Mouse (Mus musculus): ENCODE measurements around the gene Lrrfip2. TPM values are rescaled to one million over a fixed set of nuclear protein-coding genes. Genes with fewer than 3 reads are reported as not detected.

The Lrrfip2 gene
- total and polyA plus RNA-seq, 3 experiments: 16.6 to 30.9 (median 25.2) TPM

- H3K9me3 ChIP-seq (replicated peaks; ENCODE audit: low read length): no peaks in the 10 kb centered on the region
- no peak for DNase-seq (ENCODE audit: extremely low read depth)
- in situ Hi-C loops (cut with MboI; ENCODE audit: low pct_ligation_motif_present, low pct_unique_long_range_greater_than_20kb, low sequenced_read_pairs): no loop called here
- no peak overlapping the region for H3K4me2 ChIP-seq (ENCODE audit: insufficient read depth, low read depth, poor library complexity, severe bottlenecking)
- no peaks in the 10 kb centered on the region; the same call in 1 of the 2 replicates for H3K79me2 ChIP-seq (replicated peaks; ENCODE audit: control insufficient read depth, extremely low read depth, insufficient read depth, poor library complexity, severe bottlenecking)
- dilution Hi-C loops (cut with MboI; ENCODE audit: extremely low pct_ligation_motif_present, extremely low pct_unique_long_range_greater_than_20kb, low sequenced_read_pairs): no loop called here
- peaks cover 2 to 15% of the 10 kb centered on the region in 2 experiments; a peak in 2 of 4 replicates for H3K4me1 ChIP-seq (ENCODE audit: control insufficient read depth in 1 of 2, insufficient read depth in 2 of 2)
- H3K36me3 ChIP-seq (replicated peaks in 1 of 2; ENCODE audit: control insufficient read depth in 1 of 2, insufficient read depth in 1 of 2, low read length in 1 of 2): peaks cover 5 to 12% of the 10 kb centered on the region in 2 experiments
- TF ChIP-seq CHD2 (IDR thresholded peaks at IDR 0.05; ENCODE audit: low read length): no peak
- TF ChIP-seq MAZ (IDR thresholded peaks at IDR 0.05; ENCODE audit: low read depth, low read length): no peak
- no peak for TF ChIP-seq IRF4 (IDR thresholded peaks at IDR 0.05; ENCODE audit: low read depth, low read length)
- no peak for TF ChIP-seq MEF2A (IDR thresholded peaks at IDR 0.05; ENCODE audit: borderline replicate concordance, low read depth, low read length)
- TF ChIP-seq SIN3A (IDR thresholded peaks at IDR 0.05; ENCODE audit: low read length): no peak
- TF ChIP-seq MYC (IDR thresholded peaks at IDR 0.05; ENCODE audit: low read depth, low read length): no peak
- no peak for TF ChIP-seq SMC3 (IDR thresholded peaks at IDR 0.05; ENCODE audit: low read depth, low read length)
- no peak for TF ChIP-seq CHD1 (IDR thresholded peaks at IDR 0.05; ENCODE audit: low read depth, low read length)
- TF ChIP-seq ZC3H11A (IDR thresholded peaks at IDR 0.05; ENCODE audit: low read depth, low read length): no peak
- no peak for TF ChIP-seq UBTF (IDR thresholded peaks at IDR 0.05; ENCODE audit: low read depth, low read length)
- no peak for TF ChIP-seq MAX (IDR thresholded peaks at IDR 0.05; ENCODE audit: low read length)
- TF ChIP-seq JUND (conservative IDR thresholded peaks at IDR 0.05; ENCODE audit: low read depth, low read length): no peak
- TF ChIP-seq EP300 (IDR thresholded peaks at IDR 0.05; ENCODE audit: low read length): no peak
- no peak for TF ChIP-seq ETS1 (conservative IDR thresholded peaks at IDR 0.05; ENCODE audit: low read depth, low read length)
- no peak for TF ChIP-seq BHLHE40 (IDR thresholded peaks at IDR 0.05; ENCODE audit: low read depth, low read length)
- TF ChIP-seq ZMIZ1 (IDR thresholded peaks at IDR 0.05; ENCODE audit: low read depth, low read length): no peak
- no peaks in the 10 kb centered on the region for H3K27me3 ChIP-seq (replicated peaks)
- H3K9ac ChIP-seq (ENCODE audit: insufficient read depth, low read depth): no peak overlapping the region
- H3K4me3 ChIP-seq (replicated peaks in 1 of 3; ENCODE audit: low read depth in 2 of 3, low read length in 2 of 3, poor library complexity in 1 of 3): no peak overlapping the region
- no peak overlapping the region for H3K27ac ChIP-seq (ENCODE audit: insufficient read depth, low read depth)
These were observed 25.3 kb downstream of the Lrrfip2 start for GRCm38 (mm10) chr9:111142721-111143120.

- Histone ChIP-seq H3K27ac (ENCODE audit: insufficient read depth, low read depth) (no peak overlapping the region), H3K27me3 (replicated peaks) (no peaks in the 10 kb centered on the region), H3K9me3 (replicated peaks; ENCODE audit: low read length) (no peaks in the 10 kb centered on the region), H3K36me3 (replicated peaks in 1 of 2; ENCODE audit: control insufficient read depth in 1 of 2, insufficient read depth in 1 of 2, low read length in 1 of 2) (peaks cover 5 to 12% of the 10 kb centered on the region in 2 experiments), H3K4me2 (ENCODE audit: insufficient read depth, low read depth, poor library complexity, severe bottlenecking) (no peak overlapping the region), H3K79me2 (replicated peaks; ENCODE audit: control insufficient read depth, extremely low read depth, insufficient read depth, poor library complexity, severe bottlenecking) (no peaks in the 10 kb centered on the region; the same call in 1 of the 2 replicates), H3K4me3 (replicated peaks in 1 of 3; ENCODE audit: low read depth in 2 of 3, low read length in 2 of 3, poor library complexity in 1 of 3) (no peak overlapping the region), H3K9ac (ENCODE audit: insufficient read depth, low read depth) (no peak overlapping the region), H3K4me1 (ENCODE audit: control insufficient read depth in 1 of 2, insufficient read depth in 2 of 2) (peaks cover 2 to 15% of the 10 kb centered on the region in 2 experiments; a peak in 2 of 4 replicates)
- TF ChIP-seq EP300 (IDR thresholded peaks at IDR 0.05; ENCODE audit: low read length) (no peak), ETS1 (conservative IDR thresholded peaks at IDR 0.05; ENCODE audit: low read depth, low read length) (no peak), PAX5 (IDR thresholded peaks at IDR 0.05; ENCODE audit: low read length) (no peak), BHLHE40 (IDR thresholded peaks at IDR 0.05; ENCODE audit: low read depth, low read length) (no peak), MYC (IDR thresholded peaks at IDR 0.05; ENCODE audit: low read depth, low read length) (no peak), NRF1 (IDR thresholded peaks at IDR 0.05; ENCODE audit: low read depth, low read length) (no peak), ZNF384 (IDR thresholded peaks at IDR 0.05; ENCODE audit: low read depth, low read length) (no peak), POLR2A (IDR thresholded peaks at IDR 0.05; ENCODE audit: low read depth, low read length) (no peak), TBP (conservative IDR thresholded peaks at IDR 0.05; ENCODE audit: low read depth, low read length) (no peak), IRF4 (IDR thresholded peaks at IDR 0.05; ENCODE audit: low read depth, low read length) (no peak), CTCF (conservative IDR thresholded peaks at IDR 0.05 in 1 of 2, IDR thresholded peaks at IDR 0.05 in 1 of 2; ENCODE audit: low read depth in 2 of 2, low read length in 2 of 2) (no peak)
- dilution Hi-C loops (cut with MboI; ENCODE audit: extremely low pct_ligation_motif_present, extremely low pct_unique_long_range_greater_than_20kb, low sequenced_read_pairs): no loop called here
- no peak for DNase-seq (ENCODE audit: extremely low read depth)
- in situ Hi-C loops (cut with MboI; ENCODE audit: low pct_ligation_motif_present, low pct_unique_long_range_greater_than_20kb, low sequenced_read_pairs): no loop called here
These were observed 26.0 kb downstream of the Lrrfip2 start for GRCm38 (mm10) chr9:111143387-111143786.
